Mouse (Mus musculus) MEL (cell line): ENCODE measurements at regions not wholly inside any gene's neighbourhood (a gene's known extent, or its start where the extent isn't known, plus 50 kb on each side); places are given as distances from the start of the nearest gene placed in this dataset.

Experiments used
- DNase-seq: peaks from one replicate; pipeline ENCODE4 v3.0.0; 2011; ENCODE audit warnings: low read depth, low spot score
- H3K27ac ChIP-seq: 2 replicates; pipeline ENCODE4 v1.5.1; 2012; ENCODE audit warnings: low read depth, mild to moderate bottlenecking, control low read depth, low read length, moderate library complexity; ENCODE audit not compliant: control insufficient read depth
- H3K27me3 ChIP-seq, 2 experiments: fragments of 150-350 bp in 1 of 2; sonication (generic) in 1 of 2; 2 replicates each; pipeline ENCODE4 v1.6.1; 2012; ENCODE audit warnings: low read length in 2 of 2, mild to moderate bottlenecking in 2 of 2, improper control_type of control experiment in 1 of 2, moderate library complexity in 1 of 2; ENCODE audit not compliant: insufficient read depth in 2 of 2, control insufficient read depth in 1 of 2
- H3K36me3 ChIP-seq, 2 experiments: 2 replicates each; pipeline ENCODE4 v1.6.1; 2012 to 2014; ENCODE audit warnings: low read length in 2 of 2, improper control_type of control experiment in 1 of 2, inconsistent platforms in 1 of 2, mild to moderate bottlenecking in 1 of 2; ENCODE audit not compliant: insufficient read depth in 2 of 2, control insufficient read depth in 1 of 2
- H3K4me1 ChIP-seq, 2 experiments: fragments of 150-350 bp in 1 of 2; sonication (generic) in 1 of 2; 2 replicates each; pipeline ENCODE4 v1.6.1; 2012; ENCODE audit warnings: low read length in 2 of 2, improper control_type of control experiment in 1 of 2, mild to moderate bottlenecking in 1 of 2; ENCODE audit not compliant: insufficient read depth in 2 of 2, control insufficient read depth in 1 of 2
- H3K4me3 ChIP-seq, 2 experiments: fragments of 150-350 bp in 1 of 2; sonication (generic) in 1 of 2; 2 replicates each; pipeline ENCODE4 v1.5.1; 2012; ENCODE audit warnings: low read depth in 2 of 2, low read length in 2 of 2, mild to moderate bottlenecking in 2 of 2, moderate library complexity in 2 of 2, control low read depth in 1 of 2, improper control_type of control experiment in 1 of 2; ENCODE audit not compliant: control insufficient read depth in 1 of 2, insufficient read depth in 1 of 2
- H3K79me2 ChIP-seq: 2 replicates; pipeline ENCODE4 v1.6.1; 2012; ENCODE audit warnings: mild to moderate bottlenecking, low read length, moderate library complexity; ENCODE audit not compliant: control insufficient read depth, poor library complexity, insufficient read depth
- H3K9ac ChIP-seq: 2 replicates; pipeline ENCODE4 v1.6.1; 2012; ENCODE audit warnings: low read depth, mild to moderate bottlenecking, control low read depth, low read length, moderate library complexity; ENCODE audit not compliant: control insufficient read depth, poor library complexity, severe bottlenecking
- H3K9me3 ChIP-seq: fragments of 150-350 bp; sonication (generic); replicated peaks from 2 replicates; pipeline ENCODE4 v1.6.1; 2012; ENCODE audit warnings: mild to moderate bottlenecking, low read length, improper control_type of control experiment, moderate library complexity; ENCODE audit not compliant: insufficient read depth
- BHLHE40 ChIP-seq: IDR thresholded peaks from 2 replicates; pipeline ENCODE4 v1.6.1; 2012; ENCODE audit warnings: low read depth, mild to moderate bottlenecking, inconsistent platforms, low read length, improper control_type of control experiment, borderline replicate concordance
- CHD1 ChIP-seq: IDR thresholded peaks from 2 replicates; pipeline ENCODE4 v1.6.1; 2012; ENCODE audit warnings: low read depth, mild to moderate bottlenecking, inconsistent platforms, low read length, improper control_type of control experiment
- CHD2 ChIP-seq: IDR thresholded peaks from 2 replicates; pipeline ENCODE4 v1.6.1; 2011; ENCODE audit warnings: low read length, improper control_type of control experiment
- ELF1 ChIP-seq: IDR thresholded peaks from 2 replicates; pipeline ENCODE4 v1.6.1; 2014; ENCODE audit warnings: low read depth, mild to moderate bottlenecking, inconsistent platforms, low read length, improper control_type of control experiment, moderate library complexity
- HCFC1 ChIP-seq: IDR thresholded peaks from 2 replicates; pipeline ENCODE4 v1.6.1; 2012; ENCODE audit warnings: low read depth, mild to moderate bottlenecking, inconsistent platforms, low read length, improper control_type of control experiment, moderate library complexity
- KAT2A ChIP-seq: conservative IDR thresholded peaks from 2 replicates; pipeline ENCODE4 v1.6.1; 2012; ENCODE audit warnings: low read depth, low read length, improper control_type of control experiment, inconsistent platforms
- MAX ChIP-seq: IDR thresholded peaks from 2 replicates; pipeline ENCODE4 v1.6.1; 2011; ENCODE audit warnings: low read length, improper control_type of control experiment
- MAZ ChIP-seq: IDR thresholded peaks from 2 replicates; pipeline ENCODE4 v1.6.1; 2012; ENCODE audit warnings: low read depth, mild to moderate bottlenecking, inconsistent platforms, low read length, improper control_type of control experiment
- MYB ChIP-seq: IDR thresholded peaks from 2 replicates; pipeline ENCODE4 v1.6.1; 2011; ENCODE audit warnings: mild to moderate bottlenecking, low read depth, low read length, improper control_type of control experiment
- NELFE ChIP-seq: IDR thresholded peaks from 2 replicates; pipeline ENCODE4 v1.6.1; 2011; ENCODE audit warnings: low read depth, low read length, improper control_type of control experiment
- NRF1 ChIP-seq: IDR thresholded peaks from 2 replicates; pipeline ENCODE4 v1.6.1; 2014; ENCODE audit warnings: low read depth, mild to moderate bottlenecking, inconsistent platforms, low read length, improper control_type of control experiment, moderate library complexity; ENCODE audit not compliant: poor library complexity, insufficient read depth, severe bottlenecking
- POLR2AphosphoS2 ChIP-seq: IDR thresholded peaks from 2 replicates; pipeline ENCODE4 v1.6.1; 2011; ENCODE audit warnings: low read length, improper control_type of control experiment
- POLR2AphosphoS5 ChIP-seq: IDR thresholded peaks from 2 replicates; pipeline ENCODE4 v1.6.1; 2012; ENCODE audit warnings: low read depth, borderline replicate concordance, mild to moderate bottlenecking, inconsistent platforms, low read length, moderate library complexity, mixed read lengths
- RAD21 ChIP-seq: IDR thresholded peaks from 2 replicates; pipeline ENCODE4 v1.6.1; 2011; ENCODE audit warnings: mild to moderate bottlenecking, low read depth, low read length, improper control_type of control experiment
- RCOR1 ChIP-seq: IDR thresholded peaks from 2 replicates; pipeline ENCODE4 v1.6.1; 2012; ENCODE audit warnings: low read depth, mild to moderate bottlenecking, inconsistent platforms, low read length, improper control_type of control experiment
- SMC3 ChIP-seq: IDR thresholded peaks from 2 replicates; pipeline ENCODE4 v1.6.1; 2011; ENCODE audit warnings: low read depth, low read length, improper control_type of control experiment
- USF1 ChIP-seq: IDR thresholded peaks from 2 replicates; pipeline ENCODE4 v1.6.1; 2014; ENCODE audit warnings: low read depth, mild to moderate bottlenecking, inconsistent platforms, low read length, improper control_type of control experiment, moderate library complexity
- ZMIZ1 ChIP-seq: IDR thresholded peaks from 2 replicates; pipeline ENCODE4 v1.6.1; 2012; ENCODE audit warnings: low read depth, mild to moderate bottlenecking, inconsistent platforms, low read length, improper control_type of control experiment, moderate library complexity

DNA sequence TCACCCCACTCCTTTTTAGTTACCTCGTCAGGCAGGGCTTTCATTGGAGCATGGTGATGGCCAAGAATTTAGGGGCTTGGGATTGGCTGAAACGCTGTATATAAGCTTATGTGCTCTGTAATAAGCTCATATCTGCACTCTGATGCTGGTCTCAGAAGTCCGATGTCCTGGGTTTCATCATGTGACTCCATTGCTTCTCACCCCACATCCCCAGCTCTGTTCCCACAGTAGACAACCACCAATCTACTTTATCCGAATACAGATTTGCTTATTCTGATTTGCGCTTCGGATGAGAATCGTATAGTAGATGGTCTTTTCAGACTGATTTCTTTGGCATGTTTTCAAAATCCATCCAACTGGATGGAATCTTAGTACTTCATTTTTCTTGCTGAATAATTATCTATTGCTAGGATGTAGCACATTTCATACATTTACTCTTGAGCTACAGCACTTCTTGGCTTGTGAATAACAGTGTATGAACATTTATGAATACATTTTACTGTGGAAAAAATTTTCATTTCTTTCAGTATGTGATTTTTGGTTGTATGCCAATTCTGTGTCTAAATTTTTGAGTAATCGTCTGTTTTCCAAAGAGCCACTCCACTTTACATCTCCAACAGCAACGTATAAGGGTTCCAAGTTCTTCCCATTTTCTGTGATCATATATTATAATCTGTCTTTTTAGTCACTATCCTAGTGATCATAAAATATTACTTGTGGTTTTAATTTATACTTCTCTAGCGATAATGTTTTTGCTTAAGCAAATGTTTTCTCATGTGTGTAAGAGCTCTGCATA lies 185.7 kb downstream of the Hace1 start:
- TF ChIP-seq RAD21 (no peak), POLR2AphosphoS2 (no peak)
- no peak overlapping the region for H3K9ac ChIP-seq
- no peak overlapping the region for H3K27ac ChIP-seq
- no peak overlapping the region for H3K4me3 ChIP-seq
- no peaks in the 10 kb centered on the region for H3K36me3 ChIP-seq
- no peaks in the 10 kb centered on the region for H3K9me3 ChIP-seq
- H3K4me1 ChIP-seq, result no peaks in the 10 kb centered on the region
- no peaks in the 10 kb centered on the region for H3K79me2 ChIP-seq
- DNase-seq, result no peak
- no peaks in the 10 kb centered on the region for H3K27me3 ChIP-seq

DNA sequence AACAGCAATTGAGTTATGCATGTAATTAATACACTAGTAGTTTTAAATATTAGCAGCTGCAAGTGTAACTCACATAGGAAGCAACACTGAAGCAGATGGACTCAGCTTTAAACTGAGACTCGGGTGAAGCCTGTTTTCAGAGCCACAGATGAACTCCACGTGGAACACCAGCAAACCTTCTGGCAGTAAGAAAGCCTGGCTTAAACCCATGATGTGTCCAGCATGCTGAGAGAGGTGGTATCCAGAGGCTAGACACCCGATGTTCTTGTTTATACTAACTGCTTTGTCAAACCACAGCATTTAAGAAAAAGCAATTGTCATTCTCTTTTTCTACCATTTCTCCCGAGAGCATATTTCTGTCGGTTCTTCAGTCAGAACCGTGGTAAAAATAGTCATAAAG lies 202.1 kb downstream of the Hace1 start:
- Histone ChIP-seq H3K9me3 (no peaks in the 10 kb centered on the region), H3K27ac (no peak overlapping the region), H3K4me3 (no peak overlapping the region), H3K79me2 (no peaks in the 10 kb centered on the region), H3K9ac (no peak overlapping the region), H3K4me1 (no peaks in the 10 kb centered on the region), H3K36me3 (no peaks in the 10 kb centered on the region), H3K27me3 (no peaks in the 10 kb centered on the region; a peak in 1 of 4 replicates)
- no peak for TF ChIP-seq MAZ
- TF ChIP-seq MYB, result no peak
- no peak for TF ChIP-seq CHD1
- no peak for TF ChIP-seq MAX
- TF ChIP-seq RCOR1, result no peak
- TF ChIP-seq BHLHE40, result no peak
- TF ChIP-seq NELFE, result no peak
- no peak for TF ChIP-seq POLR2AphosphoS5
- no peak for TF ChIP-seq USF1
- TF ChIP-seq ZMIZ1, result no peak
- TF ChIP-seq NRF1, result no peak
- TF ChIP-seq ELF1, result no peak
- no peak for TF ChIP-seq KAT2A
- no peak for TF ChIP-seq RAD21
- no peak for TF ChIP-seq CHD2
- no peak for TF ChIP-seq SMC3
- TF ChIP-seq HCFC1, result no peak
- no peak for DNase-seq
